Mouse (Mus musculus): ENCODE measurements around the gene Nr1i3.
A peak's percentile ranks its signal among the peaks of the same experiment; 100 is the strongest.

Nr1i3 gene

DNA sequence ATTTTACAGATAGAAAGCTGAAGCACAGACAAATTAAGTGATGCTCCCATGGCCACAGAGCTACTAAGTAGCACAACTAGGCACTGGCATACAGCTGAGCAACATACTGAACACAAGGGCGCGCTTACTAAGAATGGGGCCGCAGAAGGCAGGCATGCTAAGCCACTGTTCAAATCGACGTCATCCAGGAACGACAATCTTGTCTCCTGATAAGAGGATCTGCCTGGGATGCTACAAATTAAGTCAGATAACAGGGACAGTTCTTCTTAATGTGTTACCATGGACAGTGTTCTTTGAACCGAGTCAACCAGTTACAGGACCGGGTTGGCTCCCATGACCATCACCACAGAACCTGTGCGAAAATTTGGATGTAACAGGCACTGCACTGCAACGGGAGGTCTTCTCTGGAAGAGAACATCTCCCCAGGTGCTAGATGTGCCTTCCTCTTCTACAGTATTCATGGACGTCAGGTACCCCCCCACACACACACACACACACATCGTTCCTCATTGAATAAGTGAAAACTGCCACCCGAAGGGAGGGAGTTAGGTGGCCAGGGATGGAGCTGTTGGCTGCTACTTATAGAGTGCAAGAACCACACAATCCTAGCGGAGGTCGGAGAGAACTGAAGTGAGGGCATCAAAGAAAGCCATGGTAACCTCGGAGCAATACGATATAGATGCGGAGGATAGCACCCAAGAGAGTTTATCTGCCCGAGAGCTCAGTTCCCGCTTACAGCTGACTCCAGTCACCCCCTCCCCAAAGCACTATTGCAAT lies 18.5 kb upstream of the Nr1i3 start:
- DNase-seq (ENCODE audit: low spot score): no peak

DNA sequence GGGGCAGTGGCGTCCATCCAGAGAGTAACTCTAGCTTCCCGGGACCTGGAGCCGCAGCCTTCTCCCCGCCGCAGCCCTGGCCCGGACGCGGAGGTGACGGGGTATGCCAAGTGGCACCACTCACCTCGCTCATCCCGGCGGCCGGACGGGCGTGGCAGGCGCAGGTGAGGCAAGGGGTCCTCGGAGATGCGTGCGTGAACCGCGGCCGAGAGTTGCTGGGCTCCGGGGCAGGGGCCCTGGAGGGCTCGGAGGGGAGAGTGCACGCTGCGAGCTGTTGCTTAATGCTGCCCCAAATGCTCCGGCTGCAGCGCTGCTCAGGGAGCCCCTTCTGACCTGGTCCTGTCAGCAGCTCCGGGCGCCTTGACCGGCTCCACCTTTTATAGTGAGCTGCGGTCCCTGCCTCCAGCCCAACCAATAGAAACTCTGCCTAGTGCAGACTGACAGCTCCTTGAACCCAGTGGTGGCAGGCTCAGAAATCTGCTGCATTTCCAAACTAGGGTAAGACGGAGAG lies 17.8 kb upstream of the Nr1i3 start, which contains the start of gene Pcp4l1:
Gene Pcp4l1 (minus strand): TSS at position 382 of the 511 bp plus-strand sequence.
- peak; percentile 43 for DNase-seq (ENCODE audit: low spot score)

DNA sequence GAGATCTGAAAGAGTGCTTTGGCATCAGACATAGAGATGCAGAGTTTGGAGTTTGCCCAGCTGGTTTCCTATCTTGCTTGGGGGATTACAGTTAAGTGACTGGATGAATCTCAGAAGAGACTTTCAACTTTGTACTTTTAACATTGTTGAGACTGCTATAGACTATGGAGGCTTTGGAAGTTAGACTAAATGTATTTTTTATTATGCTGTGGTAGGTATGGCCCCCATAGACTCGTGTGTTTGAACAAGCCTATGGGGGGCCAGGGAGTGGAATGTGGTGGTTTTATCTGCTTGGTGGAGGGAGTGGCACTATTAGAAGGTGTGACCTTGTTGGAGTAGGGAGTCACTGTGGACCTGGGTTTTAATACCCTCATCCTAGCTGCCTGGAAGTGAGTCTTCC lies 14.2 kb upstream of the Nr1i3 start:
- no peak for DNase-seq (ENCODE audit: low spot score)

- DNase-seq (ENCODE audit: low spot score): no peak
These were observed 13.0 kb upstream of the Nr1i3 start for GRCm38 (mm10) chr1:171200769-171201168.

DNA sequence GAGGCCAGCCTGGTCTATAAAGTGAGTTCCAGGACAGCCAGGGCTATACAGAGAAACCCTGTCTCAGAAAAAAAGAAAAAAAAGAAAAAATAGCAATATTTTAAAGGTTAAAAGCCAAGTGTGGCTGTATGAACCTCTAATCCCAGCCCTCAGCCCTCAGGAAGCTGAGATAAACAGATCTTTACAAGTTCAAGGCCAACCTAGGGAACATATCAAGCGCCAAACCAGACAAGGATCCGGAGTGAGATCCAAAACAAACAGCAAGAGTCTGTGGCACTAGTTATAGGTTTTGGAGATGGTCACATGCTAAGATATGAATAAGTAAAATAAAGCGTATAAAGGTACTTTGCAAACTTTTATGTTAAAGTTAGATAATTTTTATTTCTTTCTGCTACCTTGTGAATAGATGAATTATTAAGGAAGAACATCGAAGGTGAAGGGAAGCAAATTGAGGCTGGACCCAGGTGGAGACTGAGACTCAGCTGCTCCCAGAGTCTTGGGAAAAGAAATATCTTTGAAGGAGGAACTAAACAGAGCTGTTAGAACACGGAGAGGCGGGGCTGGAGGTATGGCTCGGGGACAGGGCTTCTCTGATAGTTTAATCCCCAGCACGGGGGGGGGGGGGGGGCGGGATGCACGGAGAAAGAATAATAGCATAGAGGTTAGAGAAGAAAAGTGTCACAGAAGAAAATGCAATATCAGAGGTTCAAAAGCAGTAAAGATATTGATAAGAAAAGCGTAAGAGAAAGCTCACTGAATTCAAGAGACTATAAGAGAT lies 10.1 kb upstream of the Nr1i3 start:
- DNase-seq (ENCODE audit: low spot score): no peak

GRCm38 (mm10) chr1:171204249-171204644 lies 9.5 kb upstream of the Nr1i3 start:
- no peak for DNase-seq (ENCODE audit: low spot score)

DNA sequence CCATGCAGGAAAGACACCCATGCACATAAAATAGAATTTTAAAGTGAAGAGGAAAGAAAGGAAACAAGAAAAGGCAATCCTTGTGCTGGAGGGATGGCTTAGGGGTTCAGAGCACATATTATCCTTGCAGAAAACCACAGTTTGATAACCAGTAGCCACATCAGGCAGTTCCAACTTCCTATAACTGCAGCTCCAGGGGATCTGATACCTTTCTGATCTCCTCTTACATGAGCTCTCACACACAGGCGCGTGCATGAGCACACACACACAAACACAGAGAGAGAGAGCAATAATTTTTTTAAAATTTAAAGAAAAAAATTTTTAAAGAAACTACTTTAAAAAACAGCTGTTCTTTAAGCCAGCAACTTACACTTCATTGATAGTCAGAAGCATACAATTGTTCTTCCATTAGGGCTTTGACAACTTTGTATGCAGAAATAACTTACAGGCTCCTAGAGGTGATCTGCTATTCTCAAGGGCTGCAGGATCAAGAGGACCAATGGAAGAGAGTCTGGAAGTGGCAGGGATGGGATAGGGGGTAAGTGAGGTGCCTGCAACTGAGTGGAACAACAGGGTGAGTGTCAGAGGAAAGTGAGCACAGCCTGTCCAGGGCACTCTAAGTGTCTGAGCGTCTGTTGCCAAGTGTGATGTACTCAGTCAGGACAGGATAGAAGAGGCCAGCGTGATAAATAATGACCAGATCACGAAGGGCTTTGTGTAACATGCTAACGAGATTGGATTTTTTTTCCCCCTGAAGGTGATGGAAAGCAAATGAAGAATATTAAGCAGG lies 7.9 kb upstream of the Nr1i3 start:
- no peak for DNase-seq (ENCODE audit: low spot score)

DNA sequence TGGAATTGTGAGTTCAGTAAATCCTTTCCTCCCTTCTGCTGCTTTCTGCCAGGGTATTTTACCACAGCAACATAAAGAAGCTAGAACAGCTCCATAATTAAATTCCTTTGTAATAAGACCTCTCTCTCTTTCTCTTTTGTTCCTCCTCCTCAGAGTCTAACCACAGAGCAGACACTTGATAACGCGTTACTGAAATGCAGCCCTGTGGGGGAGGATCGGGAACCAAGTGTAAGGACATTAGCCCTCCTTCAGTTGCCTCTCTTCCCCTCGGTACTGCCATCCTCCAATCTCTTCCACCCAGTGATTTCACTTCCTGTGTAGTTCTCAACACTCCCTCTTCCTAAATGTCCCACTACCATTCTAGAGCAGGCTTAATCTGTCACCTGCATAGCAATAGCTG lies 4.4 kb upstream of the Nr1i3 start:
- no peak for DNase-seq (ENCODE audit: low spot score)

DNA sequence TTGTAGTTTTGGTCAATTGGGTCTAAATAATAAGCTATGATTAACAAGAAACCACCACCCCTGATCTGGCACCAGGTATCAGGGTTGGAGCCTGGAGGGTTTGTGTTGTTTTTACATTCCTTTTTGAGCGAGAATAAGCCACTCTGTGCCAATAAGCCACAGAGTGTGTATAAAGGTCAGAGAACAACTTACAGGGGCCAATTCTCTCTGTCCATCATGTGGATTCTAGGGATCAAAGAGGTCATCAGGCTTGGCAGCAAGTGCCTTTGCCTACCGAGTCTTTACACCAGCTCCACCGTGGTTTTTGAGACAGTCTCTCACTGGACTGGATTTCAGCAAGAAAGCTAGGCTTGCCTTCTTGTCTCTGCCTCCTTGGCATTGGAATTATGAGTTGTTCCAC lies 916 bp upstream of the Nr1i3 start:
- no peak for DNase-seq (ENCODE audit: low spot score)

DNA sequence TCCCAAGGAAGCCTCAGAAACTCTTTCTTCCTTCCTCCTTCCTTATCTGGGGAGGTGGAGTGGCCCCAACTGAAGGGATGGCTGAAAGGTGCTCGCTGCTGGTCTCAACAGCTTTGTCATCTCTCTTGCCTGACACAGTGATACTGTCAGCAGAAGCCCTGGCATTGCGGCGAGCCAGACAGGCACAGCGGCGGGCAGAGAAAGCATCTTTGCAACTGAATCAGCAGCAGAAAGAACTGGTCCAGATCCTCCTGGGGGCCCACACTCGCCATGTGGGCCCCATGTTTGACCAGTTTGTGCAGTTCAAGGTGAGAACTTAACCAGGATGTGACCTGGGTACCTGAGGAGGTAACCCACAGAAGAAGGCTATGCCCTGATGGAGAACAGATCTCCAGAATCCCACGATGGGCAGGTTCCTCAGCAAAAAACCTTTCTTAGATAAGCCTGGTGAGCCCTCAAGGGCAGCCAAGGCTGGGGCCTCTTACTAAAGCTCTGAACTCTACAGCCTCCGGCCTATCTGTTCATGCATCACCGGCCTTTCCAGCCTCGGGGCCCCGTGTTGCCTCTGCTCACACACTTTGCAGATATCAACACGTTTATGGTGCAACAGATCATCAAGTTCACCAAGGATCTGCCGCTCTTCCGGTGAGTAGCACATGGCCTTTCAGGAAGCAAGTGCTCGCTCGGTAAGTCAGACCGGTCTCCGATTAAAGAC lies 2.6 kb downstream of the Nr1i3 start:
- DNase-seq (ENCODE audit: low spot score): no peak

GRCm38 (mm10) chr1:171220871-171221270 lies 7.1 kb downstream of the Nr1i3 start:
- DNase-seq (ENCODE audit: low spot score): peak; percentile 86

DNA sequence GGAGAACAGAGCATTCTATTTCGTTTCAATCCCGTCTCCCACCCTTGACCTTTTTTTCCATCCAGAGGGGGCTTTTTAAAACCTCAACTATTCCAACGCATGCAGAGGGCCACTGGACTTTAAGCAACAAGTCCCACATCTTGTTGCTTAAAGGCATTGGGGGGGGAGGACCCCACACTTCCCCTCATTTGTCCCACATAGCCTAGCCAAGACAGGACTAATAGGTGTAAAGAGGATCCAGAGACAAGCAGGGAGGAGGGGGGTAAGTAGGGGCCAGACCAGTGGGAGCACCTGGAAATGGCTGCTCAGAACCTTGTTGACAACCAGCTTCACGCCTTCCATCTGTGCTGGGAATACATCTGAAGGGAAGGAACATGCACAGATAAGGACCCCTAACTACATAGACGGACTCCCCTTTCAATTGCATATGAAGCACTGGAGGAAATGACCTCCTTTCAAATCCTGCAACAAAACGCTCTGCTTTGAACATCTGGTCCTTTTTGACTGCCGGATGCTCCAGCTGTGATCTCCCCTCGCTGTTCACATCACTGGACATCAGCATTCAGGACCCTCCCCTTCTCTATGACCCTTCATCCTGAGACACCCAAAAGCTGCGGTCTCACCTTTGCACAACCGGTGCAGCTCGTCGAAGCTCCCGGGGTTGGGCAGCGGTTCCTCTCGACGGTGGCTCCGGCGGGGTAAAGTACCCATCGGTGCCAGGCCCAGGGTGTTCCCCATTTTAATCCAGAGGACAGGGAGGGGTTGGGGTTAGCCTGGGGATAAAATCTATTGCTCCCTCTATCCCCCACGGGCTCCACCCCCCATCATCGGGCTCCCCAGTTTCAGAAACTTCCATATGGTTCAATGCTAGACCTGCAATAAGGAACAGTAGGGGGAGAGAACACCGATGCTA lies 7.8 kb downstream of the Nr1i3 start:
- peak; percentile 25 for DNase-seq (ENCODE audit: low spot score)

GRCm38 (mm10) chr1:171222238-171223155 lies 8.7 kb downstream of the Nr1i3 start, which contains the start of gene Tomm40l:
Gene Tomm40l (minus strand): TSS chr1:171222514.
- peak; percentile 92 for DNase-seq (ENCODE audit: low spot score)

GRCm38 (mm10) chr1:171223168-171223567 lies 9.4 kb downstream of the Nr1i3 start:
- no peak for DNase-seq (ENCODE audit: low spot score)

- DNase-seq (ENCODE audit: low spot score): no peak
These were observed 10.0 kb downstream of the Nr1i3 start for GRCm38 (mm10) chr1:171223796-171224195.

DNA sequence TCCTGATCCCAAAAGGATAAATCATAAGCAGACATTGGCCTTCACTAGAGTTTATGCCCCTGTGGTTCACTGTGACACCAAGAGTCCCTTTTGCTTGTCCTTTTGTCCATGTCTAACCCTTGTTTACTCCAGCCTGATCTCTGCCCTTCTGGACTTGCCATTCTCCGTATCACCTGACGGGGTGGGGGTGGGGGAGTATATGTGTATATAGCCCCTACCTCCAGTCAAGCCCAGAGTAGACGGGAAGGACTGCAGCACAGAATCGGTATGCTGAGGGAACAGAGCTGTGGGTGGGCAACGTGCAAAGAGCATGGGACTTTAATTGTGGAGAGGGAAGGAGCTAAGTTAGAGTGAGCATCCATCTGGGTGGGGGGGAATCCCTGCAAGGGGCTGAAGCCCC lies 11.1 kb downstream of the Nr1i3 start, which contains the start of gene Apoa2:
Gene Apoa2 (plus strand): TSS at position 198 of the 400 bp plus-strand sequence.
- no peak for DNase-seq (ENCODE audit: low spot score)

GRCm38 (mm10) chr1:171226780-171227179 lies 13.0 kb downstream of the Nr1i3 start:
- DNase-seq (ENCODE audit: low spot score): no peak

- DNase-seq (ENCODE audit: low spot score): no peak
These were observed 14.1 kb downstream of the Nr1i3 start for GRCm38 (mm10) chr1:171227879-171228278.

DNA sequence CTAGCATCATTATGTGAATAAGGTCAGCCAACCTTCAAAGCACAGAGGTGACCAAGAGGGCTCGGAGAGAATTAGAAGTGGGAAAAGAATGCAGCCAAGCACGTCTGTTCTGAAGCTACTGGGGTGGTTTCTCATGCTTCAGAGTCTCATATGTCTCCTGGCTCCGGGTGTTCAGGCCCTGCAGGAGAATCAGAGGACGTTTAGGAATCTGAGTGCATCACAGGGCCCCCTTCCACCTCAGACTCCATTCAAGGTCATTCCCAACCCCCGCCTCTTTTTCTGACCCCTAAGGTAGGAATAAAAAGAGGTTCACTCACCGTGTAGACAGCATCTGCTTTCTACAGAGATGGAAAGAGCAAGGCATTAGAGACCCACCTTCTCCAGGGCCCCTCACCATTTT lies 16.0 kb downstream of the Nr1i3 start:
- no peak for DNase-seq (ENCODE audit: low spot score)
